Mouse (Mus musculus): Measurements from ENCODE around the gene Bcl6. TPM values are rescaled to one million over a fixed set of nuclear protein-coding genes. Genes with fewer than 3 reads are reported as not detected.

The Bcl6 gene
- polyA plus RNA-seq, 1 experiment from 2014 or later, result 0.84 TPM

GRCm38 (mm10) chr16:23934397-23934796, 54.3 kb downstream of the Bcl6 start:
- H3K27me3 ChIP-seq (replicated peaks), result no peaks in the 10 kb centered on the region
- no peaks in the 10 kb centered on the region for H3K9me3 ChIP-seq (replicated peaks)
- H3K36me3 ChIP-seq, result no peaks in the 10 kb centered on the region
- H3K4me2 ChIP-seq, result no peak overlapping the region
- no peak for ATAC-seq (ENCODE audit: low FRiP score)
- H3K9ac ChIP-seq (replicated peaks), result no peak overlapping the region
- H3K4me1 ChIP-seq, result no peaks in the 10 kb centered on the region
- WGBS, result 80% methylated on average over 2 of the region's 2 CpGs
- H3K4me3 ChIP-seq (replicated peaks), result no peak overlapping the region
- no peak overlapping the region for H3K27ac ChIP-seq (replicated peaks)

- Histone ChIP-seq H3K27ac (replicated peaks) (no peak within 1 kb of the TSS), H3K27me3 (replicated peaks) (no peaks in the 10 kb centered on the region), H3K36me3 (no peaks in the 10 kb centered on the region), H3K4me3 (replicated peaks) (no peak within 1 kb of the TSS), H3K4me1 (no peaks in the 10 kb centered on the region), H3K9me3 (replicated peaks) (no peaks in the 10 kb centered on the region), H3K4me2 (no peak within 1 kb of the TSS), H3K9ac (replicated peaks) (no peak within 1 kb of the TSS)
- WGBS, result 67% methylated on average over 11 of the region's 11 CpGs
- ATAC-seq (ENCODE audit: low FRiP score), result no peak
Observed at GRCm38 (mm10) chr16:23932294-23932693, 56.4 kb downstream of the Bcl6 start, which contains the start of gene Rtp2. Rtp2 (minus strand) TSS chr16:23932394.

DNA sequence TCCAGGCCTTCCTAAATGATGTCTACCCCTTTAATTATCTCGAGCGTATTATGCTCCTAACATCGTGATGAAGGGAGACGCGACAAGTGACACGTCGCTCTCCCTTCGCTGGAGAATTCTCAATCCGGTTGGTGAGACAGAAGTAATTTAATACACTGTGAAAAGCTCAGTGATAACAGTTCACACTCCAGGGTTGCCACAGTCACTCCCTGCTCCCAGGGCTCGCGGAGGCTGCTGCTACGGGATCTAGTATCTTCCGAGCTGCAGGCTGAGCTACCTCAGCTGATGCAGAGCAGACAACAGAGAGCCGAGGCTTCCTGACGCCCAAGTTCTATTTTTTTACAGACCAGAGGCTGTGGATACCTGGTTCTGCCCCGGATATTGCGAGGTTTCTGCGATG, 57.4 kb downstream of the Bcl6 start:
- no peaks in the 10 kb centered on the region for H3K36me3 ChIP-seq
- 83% methylated on average over 18 of the region's 18 CpGs for WGBS
- H3K4me3 ChIP-seq (replicated peaks), result no peak overlapping the region
- H3K9ac ChIP-seq (replicated peaks), result no peak overlapping the region
- H3K4me2 ChIP-seq, result no peak overlapping the region
- no peaks in the 10 kb centered on the region for H3K4me1 ChIP-seq
- ATAC-seq (ENCODE audit: low FRiP score), result no peak
- no peaks in the 10 kb centered on the region for H3K27me3 ChIP-seq (replicated peaks)
- no peaks in the 10 kb centered on the region for H3K9me3 ChIP-seq (replicated peaks)
- H3K27ac ChIP-seq (replicated peaks), result no peak overlapping the region

DNA sequence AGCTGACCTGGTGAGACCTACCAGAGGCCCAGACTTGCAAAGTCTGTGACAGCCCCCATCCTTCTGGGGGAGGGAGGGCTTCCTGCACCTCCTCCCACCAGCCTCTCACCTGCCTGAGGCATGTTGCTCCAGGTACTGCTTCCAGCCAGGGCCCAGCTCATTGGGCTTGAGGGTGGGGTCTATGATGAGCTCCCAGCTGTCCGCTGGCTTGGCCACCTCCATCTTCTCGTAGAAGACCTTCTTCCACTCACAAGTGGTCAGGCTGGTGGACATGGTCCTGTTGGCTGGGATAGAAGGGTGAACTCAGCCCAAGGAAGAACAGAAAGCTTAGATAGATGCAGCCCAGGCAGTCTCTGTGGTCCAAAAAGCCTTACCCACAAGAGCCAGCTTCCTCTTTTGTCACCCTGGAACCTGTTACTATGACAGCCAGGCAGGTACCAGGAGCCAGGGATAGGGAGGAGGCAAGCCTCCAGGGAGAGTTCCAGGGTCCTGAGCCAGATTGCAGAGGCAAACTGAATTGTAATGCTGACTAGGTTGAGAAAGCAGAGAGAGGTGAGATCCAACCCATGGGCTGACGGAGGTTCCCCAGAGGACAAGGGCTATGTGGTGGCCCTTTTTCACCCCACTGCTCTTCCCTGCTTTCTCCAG, 58.1 kb downstream of the Bcl6 start:
- 92% methylated on average over 3 of the region's 3 CpGs for WGBS
- no peaks in the 10 kb centered on the region for H3K36me3 ChIP-seq

DNA sequence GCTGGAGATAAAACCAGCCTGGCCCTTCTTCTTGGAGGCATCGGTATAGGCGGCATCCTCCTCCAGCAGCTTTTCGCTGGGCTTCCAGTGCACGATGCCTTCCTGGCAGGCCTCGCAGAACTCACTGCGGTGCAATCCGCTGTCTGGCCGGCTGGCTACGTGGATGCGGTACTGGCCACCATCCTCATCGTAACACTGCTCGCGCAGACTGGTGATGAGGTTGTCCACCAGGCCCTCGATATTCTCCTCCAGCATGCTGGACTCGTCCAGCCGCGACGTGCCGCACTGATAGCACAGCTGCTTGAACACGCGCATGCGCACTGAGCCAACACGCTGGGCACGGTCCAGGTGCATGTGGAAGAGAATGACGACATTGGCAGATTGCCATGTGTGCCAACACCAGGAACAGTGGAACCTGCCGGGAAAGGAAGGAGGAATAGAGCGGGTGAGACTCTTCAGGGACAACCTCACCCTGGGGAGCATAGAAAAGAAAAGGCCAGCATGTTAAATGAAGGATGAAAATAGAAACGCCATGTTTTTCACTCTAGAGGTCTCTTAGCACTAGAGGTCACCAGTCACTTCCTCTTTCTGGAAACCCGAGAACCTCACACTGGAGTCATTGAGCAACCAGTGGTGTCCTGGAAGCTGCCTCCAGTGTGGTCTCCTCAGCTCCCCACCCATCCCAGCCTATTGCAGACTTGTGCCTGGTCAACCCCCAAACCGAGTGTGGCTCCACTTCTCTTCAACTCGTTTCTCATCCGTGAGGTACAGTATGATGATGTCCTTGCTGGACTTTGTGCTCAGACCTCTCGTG, 61.1 kb downstream of the Bcl6 start:
- no peak overlapping the region for H3K27ac ChIP-seq (replicated peaks)
- H3K9me3 ChIP-seq (replicated peaks), result no peaks in the 10 kb centered on the region
- no peaks in the 10 kb centered on the region for H3K36me3 ChIP-seq
- no peak for ATAC-seq (ENCODE audit: low FRiP score)
- no peak overlapping the region for H3K4me3 ChIP-seq (replicated peaks)
- H3K9ac ChIP-seq (replicated peaks), result no peak overlapping the region
- H3K27me3 ChIP-seq (replicated peaks), result no peaks in the 10 kb centered on the region
- no peak overlapping the region for H3K4me2 ChIP-seq
- 92% methylated on average over 33 of the region's 33 CpGs for WGBS
- H3K4me1 ChIP-seq, result no peaks in the 10 kb centered on the region

More for the DNA sequence above, 58.1 kb downstream of the Bcl6 start:
- Histone ChIP-seq H3K27ac (replicated peaks) (no peak overlapping the region), H3K27me3 (replicated peaks) (no peaks in the 10 kb centered on the region), H3K4me1 (no peaks in the 10 kb centered on the region), H3K4me3 (replicated peaks) (no peak overlapping the region), H3K9ac (replicated peaks) (no peak overlapping the region), H3K9me3 (replicated peaks) (no peaks in the 10 kb centered on the region), H3K4me2 (no peak overlapping the region)
- no peak for ATAC-seq (ENCODE audit: low FRiP score)

- H3K9ac ChIP-seq (replicated peaks), result no peak overlapping the region
- H3K36me3 ChIP-seq, result no peaks in the 10 kb centered on the region
- no peak for ATAC-seq (ENCODE audit: low FRiP score)
- no peaks in the 10 kb centered on the region for H3K4me1 ChIP-seq
- 100% methylated on average over 1 of the region's 1 CpGs for WGBS
- no peaks in the 10 kb centered on the region for H3K9me3 ChIP-seq (replicated peaks)
- H3K27me3 ChIP-seq (replicated peaks), result no peaks in the 10 kb centered on the region
- H3K4me2 ChIP-seq, result no peak overlapping the region
- H3K4me3 ChIP-seq (replicated peaks), result no peak overlapping the region
- no peak overlapping the region for H3K27ac ChIP-seq (replicated peaks)
Observed at GRCm38 (mm10) chr16:23922906-23923305, 65.7 kb downstream of the Bcl6 start.

GRCm38 (mm10) chr16:23921697-23922096, 67.0 kb downstream of the Bcl6 start:
- 77% methylated on average over 5 of the region's 5 CpGs for WGBS
- H3K27me3 ChIP-seq (replicated peaks), result no peaks in the 10 kb centered on the region
- no peaks in the 10 kb centered on the region for H3K9me3 ChIP-seq (replicated peaks)
- H3K9ac ChIP-seq (replicated peaks), result no peak overlapping the region
- ATAC-seq (ENCODE audit: low FRiP score), result no peak
- no peaks in the 10 kb centered on the region for H3K4me1 ChIP-seq
- H3K4me3 ChIP-seq (replicated peaks), result no peak overlapping the region
- no peak overlapping the region for H3K27ac ChIP-seq (replicated peaks)
- no peaks in the 10 kb centered on the region for H3K36me3 ChIP-seq
- H3K4me2 ChIP-seq, result no peak overlapping the region

- Histone ChIP-seq H3K4me3 (replicated peaks) (no peak overlapping the region), H3K27me3 (replicated peaks) (no peaks in the 10 kb centered on the region)
- WGBS, result 84% methylated on average over 2 of the region's 2 CpGs
Observed at GRCm38 (mm10) chr16:23919418-23919817, 69.2 kb downstream of the Bcl6 start.

More at GRCm38 (mm10) chr16:23919418-23919817, 69.2 kb downstream of the Bcl6 start:
- Histone ChIP-seq H3K9ac (replicated peaks) (no peak overlapping the region), H3K27ac (replicated peaks) (no peak overlapping the region), H3K9me3 (replicated peaks) (no peaks in the 10 kb centered on the region), H3K4me2 (no peak overlapping the region), H3K4me1 (no peaks in the 10 kb centered on the region), H3K36me3 (no peaks in the 10 kb centered on the region)
- ATAC-seq (ENCODE audit: low FRiP score), result no peak

Other genes starting within 250 kb of the Bcl6 start
- 237 and 269 TPM in 2 replicates for gene Sst, start 97.9 kb downstream of the Bcl6 start, polyA plus RNA-seq (2015; fragmentation: Nextera tagmentation; extraction: Ambion mirVana)
- gene Rtp2, start 56.5 kb downstream of the Bcl6 start, polyA plus RNA-seq (2015; fragmentation: Nextera tagmentation; extraction: Ambion mirVana), result not detected in 2 replicates
- gene Gm37419, start 370 bp downstream of the Bcl6 start, polyA plus RNA-seq (2015; fragmentation: Nextera tagmentation; extraction: Ambion mirVana), result not detected in 2 replicates